Mouse (Mus musculus): ENCODE measurements around the gene Pik3c2g. TPM values are rescaled to one million over a fixed set of nuclear protein-coding genes. Genes with fewer than 3 reads are reported as not detected.

Gene Pik3c2g
- total RNA-seq, 2 experiments from 2014 or later: 0.16 TPM; not detected in 1

- TF ChIP-seq CTCF (IDR thresholded peaks at IDR 0.05): no peak
- intact Hi-C loops (cut with DNase I): no loop called here
- DNase-seq (ENCODE audit: extremely low spot score in 1 of 2, low spot score in 2 of 2): no peak
- H3K27ac ChIP-seq: no peak overlapping the region
- no peak overlapping the region for H3K4me3 ChIP-seq
Measured at GRCm38 (mm10) chr6:139851705-139852603, 264.9 kb downstream of the Pik3c2g start.

- intact Hi-C loops (cut with DNase I): no loop called here
- Histone ChIP-seq H3K4me3 (no peak overlapping the region), H3K27ac (no peak overlapping the region)
- no peak for TF ChIP-seq CTCF (IDR thresholded peaks at IDR 0.05)
- DNase-seq (ENCODE audit: extremely low spot score in 1 of 2, low spot score in 2 of 2): no peak
Measured at GRCm38 (mm10) chr6:139852836-139853235, 265.8 kb downstream of the Pik3c2g start.

GRCm38 (mm10) chr6:139860141-139860540, 273.1 kb downstream of the Pik3c2g start:
- Histone ChIP-seq H3K4me3 (no peak overlapping the region), H3K27ac (no peak overlapping the region)
- DNase-seq (ENCODE audit: extremely low spot score in 1 of 2, low spot score in 2 of 2): no peak
- intact Hi-C loops (cut with DNase I): no loop called here
- no peak for TF ChIP-seq CTCF (IDR thresholded peaks at IDR 0.05)

GRCm38 (mm10) chr6:139861534-139861933, 274.5 kb downstream of the Pik3c2g start:
- intact Hi-C loops (cut with DNase I): no loop called here
- no peak overlapping the region for H3K27ac ChIP-seq
- TF ChIP-seq CTCF (IDR thresholded peaks at IDR 0.05): no peak
- H3K4me3 ChIP-seq: no peak overlapping the region
- DNase-seq (ENCODE audit: extremely low spot score in 1 of 2, low spot score in 2 of 2): no peak

GRCm38 (mm10) chr6:139865059-139865673, 278.1 kb downstream of the Pik3c2g start:
- Histone ChIP-seq H3K27ac (no peak overlapping the region), H3K4me3 (no peak overlapping the region)
- no peak for TF ChIP-seq CTCF (IDR thresholded peaks at IDR 0.05)
- intact Hi-C loops (cut with DNase I): no loop called here
- no peak for DNase-seq (ENCODE audit: extremely low spot score in 1 of 2, low spot score in 2 of 2)

- intact Hi-C loops (cut with DNase I): loop anchor here (2.0 to 10.0 kb wide), 5 partner anchors 180 to 680 kb away; partner anchors contain the start of gene Plekha5
- Histone ChIP-seq H3K27ac (no peak overlapping the region), H3K4me3 (no peak overlapping the region)
- DNase-seq (ENCODE audit: extremely low spot score in 1 of 2, low spot score in 2 of 2): peak; percentile 43 to 46
- peak; percentile 76 for TF ChIP-seq CTCF (IDR thresholded peaks at IDR 0.05)
Measured at GRCm38 (mm10) chr6:139874418-139875176, 287.6 kb downstream of the Pik3c2g start.

GRCm38 (mm10) chr6:139876691-139877090, 289.7 kb downstream of the Pik3c2g start:
- H3K4me3 ChIP-seq: no peak overlapping the region
- DNase-seq (ENCODE audit: extremely low spot score in 1 of 2, low spot score in 2 of 2): no peak
- intact Hi-C loops (cut with DNase I): loop anchor here (5.0 to 10.0 kb wide), 3 partner anchors 178 to 678 kb away; no protein-coding TSS in a partner anchor
- TF ChIP-seq CTCF (IDR thresholded peaks at IDR 0.05): no peak
- H3K27ac ChIP-seq: no peak overlapping the region

- H3K27ac ChIP-seq: no peak overlapping the region
- H3K4me3 ChIP-seq: no peak overlapping the region
- no peak for DNase-seq (ENCODE audit: extremely low spot score in 1 of 2, low spot score in 2 of 2)
- no peak for TF ChIP-seq CTCF (IDR thresholded peaks at IDR 0.05)
- intact Hi-C loops (cut with DNase I): loop anchor here (5.0 to 10.0 kb wide), 3 partner anchors 177 to 677 kb away; no protein-coding TSS in a partner anchor
Measured at GRCm38 (mm10) chr6:139877476-139878361, 290.7 kb downstream of the Pik3c2g start.

- H3K4me3 ChIP-seq: no peak overlapping the region
- intact Hi-C loops (cut with DNase I): loop anchor here (5.0 to 10.0 kb wide), 3 partner anchors 176 to 676 kb away; no protein-coding TSS in a partner anchor
- DNase-seq (ENCODE audit: extremely low spot score in 1 of 2, low spot score in 2 of 2): no peak
- H3K27ac ChIP-seq: no peak overlapping the region
- TF ChIP-seq CTCF (IDR thresholded peaks at IDR 0.05): no peak
Measured at GRCm38 (mm10) chr6:139878362-139878696, 291.3 kb downstream of the Pik3c2g start.

- no peak overlapping the region for H3K4me3 ChIP-seq
- intact Hi-C loops (cut with DNase I): no loop called here
- no peak for DNase-seq (ENCODE audit: extremely low spot score in 1 of 2, low spot score in 2 of 2)
- TF ChIP-seq CTCF (IDR thresholded peaks at IDR 0.05): no peak
- H3K27ac ChIP-seq: no peak overlapping the region
Measured at GRCm38 (mm10) chr6:139882076-139882475, 295.1 kb downstream of the Pik3c2g start.

GRCm38 (mm10) chr6:139887175-139887574, 300.2 kb downstream of the Pik3c2g start:
- Histone ChIP-seq H3K4me3 (no peak overlapping the region), H3K27ac (no peak overlapping the region)
- intact Hi-C loops (cut with DNase I): no loop called here
- no peak for TF ChIP-seq CTCF (IDR thresholded peaks at IDR 0.05)
- no peak for DNase-seq (ENCODE audit: extremely low spot score in 1 of 2, low spot score in 2 of 2)
